Mouse (Mus musculus) E14TG2a.4 (cell line): ENCODE measurements around the gene Pcdh9.

Experiments
- H3K27me3 ChIP-seq: 2 replicates; pipeline ENCODE4 v1.6.1; 2014; ENCODE audit warnings: low read length, control low read depth; ENCODE audit not compliant: insufficient read depth
- H3K36me3 ChIP-seq: 2 replicates; pipeline ENCODE4 v1.6.1; 2014; ENCODE audit warnings: low read length, control low read depth; ENCODE audit not compliant: insufficient read depth
- H3K4me1 ChIP-seq: replicated peaks from 2 replicates; pipeline ENCODE4 v1.6.1; 2014; ENCODE audit warnings: low read depth, low read length, control low read depth
- H3K4me3 ChIP-seq: replicated peaks from 2 replicates; pipeline ENCODE4 v1.5.1; 2014; ENCODE audit warnings: mild to moderate bottlenecking, low read length
- H3K9me3 ChIP-seq: 2 replicates; pipeline ENCODE4 v1.6.1; 2014; ENCODE audit warnings: low read length, control low read depth
- CTCF ChIP-seq: conservative IDR thresholded peaks from 2 replicates; pipeline ENCODE4 v1.5.1; 2014; ENCODE audit warnings: low read length
- NANOG ChIP-seq: IDR thresholded peaks from 2 replicates; pipeline ENCODE4 v1.6.1; 2014; ENCODE audit warnings: borderline replicate concordance, low read length, mixed read lengths
- POU5F1 ChIP-seq: IDR thresholded peaks from 2 replicates; pipeline ENCODE4 v1.6.1; 2014; ENCODE audit warnings: low read length, borderline replicate concordance

Gene Pcdh9

GRCm38 (mm10) chr14:93827159-93827558, 63.3 kb downstream of the Pcdh9 start:
- TF ChIP-seq NANOG, result no peak
- no peak for TF ChIP-seq POU5F1
- no peak for TF ChIP-seq CTCF
- Histone ChIP-seq H3K9me3 (no peaks in the 10 kb centered on the region), H3K27me3 (no peaks in the 10 kb centered on the region), H3K36me3 (no peaks in the 10 kb centered on the region), H3K4me3 (no peak overlapping the region), H3K4me1 (no peaks in the 10 kb centered on the region)

- Histone ChIP-seq H3K4me3 (no peak overlapping the region), H3K4me1 (no peaks in the 10 kb centered on the region), H3K36me3 (no peaks in the 10 kb centered on the region), H3K27me3 (no peaks in the 10 kb centered on the region), H3K9me3 (no peaks in the 10 kb centered on the region)
- TF ChIP-seq CTCF, result no peak
- no peak for TF ChIP-seq NANOG
- TF ChIP-seq POU5F1, result no peak
These were observed 64.4 kb downstream of the Pcdh9 start for GRCm38 (mm10) chr14:93826042-93826462.

GRCm38 (mm10) chr14:93818845-93819244, 71.6 kb downstream of the Pcdh9 start:
- TF ChIP-seq CTCF (no peak), POU5F1 (no peak), NANOG (no peak)
- no peaks in the 10 kb centered on the region for H3K4me1 ChIP-seq

GRCm38 (mm10) chr14:93817591-93817990, 72.9 kb downstream of the Pcdh9 start:
- no peak for TF ChIP-seq POU5F1
- Histone ChIP-seq H3K36me3 (no peaks in the 10 kb centered on the region), H3K4me3 (no peak overlapping the region)

More at GRCm38 (mm10) chr14:93818845-93819244, 71.6 kb downstream of the Pcdh9 start:
- H3K27me3 ChIP-seq, result no peaks in the 10 kb centered on the region
- H3K9me3 ChIP-seq, result no peaks in the 10 kb centered on the region
- no peaks in the 10 kb centered on the region for H3K36me3 ChIP-seq
- H3K4me3 ChIP-seq, result no peak overlapping the region

GRCm38 (mm10) chr14:93794530-93794929, 95.9 kb downstream of the Pcdh9 start:
- Histone ChIP-seq H3K9me3 (no peaks in the 10 kb centered on the region), H3K36me3 (no peaks in the 10 kb centered on the region), H3K4me1 (no peaks in the 10 kb centered on the region), H3K27me3 (no peaks in the 10 kb centered on the region), H3K4me3 (no peak overlapping the region)
- TF ChIP-seq NANOG, result no peak
- no peak for TF ChIP-seq POU5F1
- TF ChIP-seq CTCF, result no peak

More at GRCm38 (mm10) chr14:93817591-93817990, 72.9 kb downstream of the Pcdh9 start:
- no peaks in the 10 kb centered on the region for H3K4me1 ChIP-seq
- no peaks in the 10 kb centered on the region for H3K9me3 ChIP-seq
- H3K27me3 ChIP-seq, result no peaks in the 10 kb centered on the region

- no peaks in the 10 kb centered on the region for H3K27me3 ChIP-seq
- TF ChIP-seq NANOG (no peak), POU5F1 (no peak), CTCF (no peak)
- no peaks in the 10 kb centered on the region for H3K4me1 ChIP-seq
- H3K36me3 ChIP-seq, result no peaks in the 10 kb centered on the region
- H3K4me3 ChIP-seq, result no peak overlapping the region
- H3K9me3 ChIP-seq, result no peaks in the 10 kb centered on the region
These were observed 104.2 kb downstream of the Pcdh9 start for GRCm38 (mm10) chr14:93786234-93786633.

DNA sequence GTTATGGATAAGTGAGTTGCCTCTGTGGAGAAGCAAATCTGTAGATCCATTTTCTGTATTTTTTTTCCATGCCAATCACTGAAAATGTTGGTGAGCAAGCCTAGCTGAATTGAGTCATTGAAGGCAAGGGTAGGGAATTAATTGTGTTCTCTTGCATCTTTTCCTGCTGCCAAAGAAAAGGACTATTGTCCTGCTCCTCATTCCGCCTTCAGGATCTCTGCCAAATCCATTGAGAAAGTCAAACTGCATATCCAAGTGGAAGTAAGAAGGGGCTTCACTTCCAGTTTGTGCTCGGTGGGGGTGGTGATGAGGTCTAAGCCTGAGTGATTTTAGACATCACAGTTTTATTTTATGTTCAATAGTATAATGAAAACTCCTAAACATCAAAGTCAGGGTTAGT, 105.4 kb downstream of the Pcdh9 start:
- Histone ChIP-seq H3K4me1 (no peaks in the 10 kb centered on the region), H3K36me3 (no peaks in the 10 kb centered on the region), H3K9me3 (no peaks in the 10 kb centered on the region), H3K27me3 (no peaks in the 10 kb centered on the region), H3K4me3 (no peak overlapping the region)
- TF ChIP-seq CTCF, result no peak
- no peak for TF ChIP-seq POU5F1
- no peak for TF ChIP-seq NANOG

DNA sequence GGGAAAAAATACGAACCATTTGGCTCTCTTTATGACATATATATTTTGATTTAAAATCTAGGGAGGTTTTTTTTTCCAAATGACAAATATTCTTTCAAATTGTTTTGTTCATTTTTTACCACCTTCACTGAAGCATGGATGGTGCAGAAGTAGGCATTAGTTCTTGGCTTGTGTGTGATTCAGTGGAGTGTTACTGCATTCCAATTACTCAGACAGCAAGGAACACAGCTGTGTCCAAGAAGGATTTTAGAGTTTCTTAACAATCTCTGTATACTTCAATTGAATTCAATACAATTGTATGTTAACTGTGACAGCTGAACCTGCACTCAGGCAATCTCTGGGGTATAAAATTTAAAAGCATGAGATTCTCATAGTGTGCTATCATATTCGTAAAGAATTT, 127.6 kb downstream of the Pcdh9 start:
- no peak overlapping the region for H3K4me3 ChIP-seq
- H3K27me3 ChIP-seq, result no peaks in the 10 kb centered on the region
- TF ChIP-seq NANOG (no peak), POU5F1 (no peak), CTCF (no peak)
- H3K4me1 ChIP-seq, result no peaks in the 10 kb centered on the region
- H3K9me3 ChIP-seq, result no peaks in the 10 kb centered on the region
- no peaks in the 10 kb centered on the region for H3K36me3 ChIP-seq

DNA sequence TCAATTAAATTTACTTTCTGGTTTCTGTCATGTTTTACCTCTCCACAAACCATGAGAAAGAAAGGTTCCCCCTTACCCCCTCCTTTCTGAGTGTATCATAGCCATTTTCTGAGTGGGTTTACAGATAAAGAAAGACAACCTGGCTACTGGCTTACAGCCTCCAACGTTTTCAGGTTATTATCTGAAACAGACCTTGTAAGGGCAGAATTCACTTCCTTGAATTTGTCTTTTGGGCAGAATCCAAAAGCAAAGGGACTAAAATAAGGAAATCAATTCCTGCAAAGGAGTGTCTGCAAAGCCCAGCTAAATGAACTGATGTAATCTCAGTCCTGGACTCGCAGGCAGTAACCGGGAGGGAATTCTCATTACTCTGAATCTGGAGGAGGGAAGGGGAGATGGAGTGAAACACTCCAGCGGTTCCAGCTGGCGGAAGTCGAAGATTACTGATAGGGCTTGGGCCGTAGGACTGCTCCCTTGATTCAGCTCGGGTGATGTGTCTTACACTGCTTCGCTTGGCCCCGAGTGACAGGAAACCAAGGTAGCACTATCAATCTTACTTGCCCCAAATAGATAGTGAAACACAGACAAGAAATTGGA, 156.3 kb downstream of the Pcdh9 start:
- no peaks in the 10 kb centered on the region for H3K36me3 ChIP-seq
- no peaks in the 10 kb centered on the region for H3K4me1 ChIP-seq
- H3K9me3 ChIP-seq, result no peaks in the 10 kb centered on the region
- no peak for TF ChIP-seq POU5F1
- TF ChIP-seq CTCF, result no peak
- no peak for TF ChIP-seq NANOG
- no peak overlapping the region for H3K4me3 ChIP-seq
- H3K27me3 ChIP-seq, result no peaks in the 10 kb centered on the region
